Mouse (Mus musculus) forebrain, embryonic 14.5 days (tissue): ENCODE measurements around the gene Crmp1. TPM values are rescaled to one million over a fixed set of nuclear protein-coding genes. Genes with fewer than 3 reads are reported as not detected.

Experiments
- ATAC-seq: fragments of 200-750 bp; cut with Nextera tagmentation; 2 replicates; pipeline ENCODE4 v1.8.0; 2017; ENCODE audit warnings: mild to moderate bottlenecking, moderate library complexity
- DNase-seq: peaks from one replicate; pipeline ENCODE4 v3.0.0-alpha.2; 2015; ENCODE audit warnings: low spot score
- H3K27ac ChIP-seq: fragments of 300-500 bp; sonication (generic); 2 replicates; pipeline ENCODE4 v1.5.1; 2014; ENCODE audit warnings: low read depth, mild to moderate bottlenecking, control low read depth, low read length, moderate library complexity
- H3K27me3 ChIP-seq: fragments of 300-500 bp; sonication (generic); replicated peaks from 2 replicates; pipeline ENCODE4 v1.6.1; 2014; ENCODE audit warnings: low read length, control low read depth, mixed read lengths; ENCODE audit not compliant: control insufficient read depth, insufficient read depth
- H3K36me3 ChIP-seq: fragments of 300-500 bp; sonication (generic); 2 replicates; pipeline ENCODE4 v1.6.1; 2014; ENCODE audit warnings: low read length, control low read depth; ENCODE audit not compliant: control insufficient read depth, insufficient read depth
- H3K4me1 ChIP-seq: fragments of 300-500 bp; sonication (generic); 2 replicates; pipeline ENCODE4 v1.6.1; 2014; ENCODE audit warnings: antibody characterized with exemption, low read length, control low read depth; ENCODE audit not compliant: control insufficient read depth, insufficient read depth
- H3K4me2 ChIP-seq: fragments of 300-500 bp; sonication (generic); 2 replicates; pipeline ENCODE4 v1.6.1; 2014; ENCODE audit warnings: mild to moderate bottlenecking, control low read depth, low read length
- H3K4me3 ChIP-seq: fragments of 300-500 bp; sonication (generic); 2 replicates; pipeline ENCODE4 v1.5.1; 2014; ENCODE audit warnings: low read depth, low read length, control low read depth
- H3K9ac ChIP-seq: fragments of 300-500 bp; sonication (generic); 2 replicates; pipeline ENCODE4 v1.6.1; 2014; ENCODE audit warnings: mild to moderate bottlenecking, low read length, control low read depth, moderate library complexity
- H3K9me3 ChIP-seq: fragments of 300-500 bp; sonication (generic); replicated peaks from 2 replicates; pipeline ENCODE4 v1.6.1; 2016; ENCODE audit warnings: low read length, control low read depth, mixed read lengths; ENCODE audit not compliant: control insufficient read depth
- WGBS: fragments of 180-500 bp; shearing (Covaris S2); extraction: QIAGEN DNeasy Blood & Tissue Kit; methylation state at CpG from one replicate; pipeline ENCODE4 v1.1.7; 2014; 5-methylcytosine and 5-hydroxymethylcytosine counted together
- polyA plus RNA-seq: library from polyadenylated mRNA; unstranded; fragments of >200 nt; fragmentation: Nextera tagmentation; extraction: Ambion mirVana; gene quantifications from 2 replicates; pipeline ENCODE4 v1.2.1, GENCODE M21; 2014

The Crmp1 gene
- polyA plus RNA-seq, 1 experiment from 2014 or later: 654 TPM

DNA sequence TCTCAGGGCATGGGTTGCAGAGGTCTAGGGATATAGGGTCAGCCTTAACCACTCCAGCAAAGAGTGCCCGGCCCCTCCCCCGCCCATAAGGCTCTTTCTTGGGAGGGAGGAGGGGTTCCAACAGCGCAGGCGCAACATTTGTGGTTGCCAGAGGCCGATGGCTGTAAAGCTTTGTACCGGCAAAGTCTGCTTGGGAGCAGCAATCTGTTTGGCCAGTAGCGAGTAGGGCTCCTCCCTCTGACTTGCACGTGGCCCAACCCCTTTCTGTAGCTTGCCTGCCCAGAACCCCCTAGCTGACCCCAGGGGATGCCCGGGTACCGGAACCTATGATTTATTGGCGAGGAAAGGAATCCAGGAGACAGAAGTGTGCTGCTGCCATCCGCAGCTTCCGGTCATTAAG is 2.4 kb downstream of the Crmp1 start:
- Histone ChIP-seq H3K4me1 (peaks cover 41% of the 10 kb centered on the region), H3K4me3 (peak overlapping the region; percentile 80), H3K4me2 (peak overlapping the region; percentile 80), H3K36me3 (no peaks in the 10 kb centered on the region), H3K9ac (peak overlapping the region; percentile 93), H3K27me3 (peaks cover 35% of the 10 kb centered on the region), H3K27ac (peak overlapping the region; percentile 44), H3K9me3 (no peaks in the 10 kb centered on the region)
- 2% methylated on average over 13 of the region's 13 CpGs for WGBS
- DNase-seq (peak; percentile 88), ATAC-seq (peak; percentile 6; the same call in 1 of the 2 replicates)

DNA sequence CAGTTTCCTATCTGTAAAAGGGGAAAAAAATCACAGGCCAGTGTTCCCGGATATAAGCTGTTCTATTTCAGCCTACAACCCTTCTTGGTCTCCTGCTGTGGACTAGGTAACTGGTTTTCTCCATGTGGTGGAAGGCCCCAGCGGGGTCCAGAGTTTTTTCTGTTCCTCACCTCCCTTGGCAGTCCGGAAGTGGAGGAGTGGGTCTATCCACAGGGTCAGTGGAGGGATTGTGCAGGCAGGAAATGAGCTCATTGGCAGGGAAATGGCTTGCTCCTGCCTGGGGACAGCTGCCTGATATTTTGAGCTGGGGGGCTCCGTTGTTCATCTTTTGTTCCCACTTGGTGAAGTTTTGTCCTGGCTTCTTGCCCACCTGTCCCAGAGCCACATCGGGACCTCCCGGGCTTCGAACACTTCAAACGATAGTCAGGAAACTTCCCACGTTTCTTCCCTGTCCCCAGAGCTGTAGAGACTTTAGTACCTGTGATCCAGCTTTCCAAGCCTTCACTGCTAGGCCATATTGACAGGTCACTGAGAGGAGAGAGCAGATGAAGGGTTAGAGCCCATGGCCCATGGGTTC is 3.0 kb downstream of the Crmp1 start:
- Histone ChIP-seq H3K9ac (peak overlapping the region; percentile 93), H3K4me3 (peak overlapping the region; percentile 80), H3K36me3 (no peaks in the 10 kb centered on the region), H3K4me1 (peaks cover 43% of the 10 kb centered on the region), H3K9me3 (no peaks in the 10 kb centered on the region), H3K27me3 (peaks cover 29% of the 10 kb centered on the region), H3K27ac (peak overlapping the region; percentile 98), H3K4me2 (peak overlapping the region; percentile 80)
- ATAC-seq (no peak), DNase-seq (no peak)
- 39% methylated on average over 9 of the region's 9 CpGs for WGBS

DNA sequence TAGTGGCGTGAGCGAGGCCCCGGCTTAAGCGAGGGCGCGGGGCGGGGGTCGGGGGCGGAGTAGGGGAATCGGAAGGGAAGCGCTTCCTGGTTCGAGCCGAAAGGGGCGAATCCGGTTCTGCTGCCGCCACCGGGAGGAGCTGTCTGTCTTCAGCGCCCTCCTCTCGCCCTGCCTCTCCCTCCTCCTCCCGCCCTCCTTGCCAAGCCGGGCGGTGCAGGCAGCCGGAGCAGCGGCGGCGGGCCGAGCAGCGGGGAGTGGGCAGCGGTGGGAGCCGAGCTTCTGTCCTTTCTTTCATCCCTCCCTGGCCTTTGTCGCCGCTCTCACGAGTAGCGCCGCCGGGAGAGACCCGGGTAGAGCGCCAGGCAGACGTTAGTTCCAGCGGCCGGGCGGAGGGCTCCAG is 3.9 kb downstream of the Crmp1 start:
- WGBS: under 1% methylated on average over 31 of the region's 42 CpGs
- peak overlapping the region; percentile 80 for H3K4me3 ChIP-seq
- DNase-seq: peak; percentile 93
- peak overlapping the region; percentile 80 for H3K4me2 ChIP-seq
- peaks cover 29% of the 10 kb centered on the region for H3K27me3 ChIP-seq
- peaks cover 46% of the 10 kb centered on the region for H3K4me1 ChIP-seq
- no peaks in the 10 kb centered on the region for H3K9me3 ChIP-seq
- peak overlapping the region; percentile 93 for H3K9ac ChIP-seq
- peak overlapping the region; percentile 98 for H3K27ac ChIP-seq
- peaks cover under 1% of the 10 kb centered on the region; the same call in 1 of the 2 replicates for H3K36me3 ChIP-seq
- ATAC-seq: peak; percentile 78

DNA sequence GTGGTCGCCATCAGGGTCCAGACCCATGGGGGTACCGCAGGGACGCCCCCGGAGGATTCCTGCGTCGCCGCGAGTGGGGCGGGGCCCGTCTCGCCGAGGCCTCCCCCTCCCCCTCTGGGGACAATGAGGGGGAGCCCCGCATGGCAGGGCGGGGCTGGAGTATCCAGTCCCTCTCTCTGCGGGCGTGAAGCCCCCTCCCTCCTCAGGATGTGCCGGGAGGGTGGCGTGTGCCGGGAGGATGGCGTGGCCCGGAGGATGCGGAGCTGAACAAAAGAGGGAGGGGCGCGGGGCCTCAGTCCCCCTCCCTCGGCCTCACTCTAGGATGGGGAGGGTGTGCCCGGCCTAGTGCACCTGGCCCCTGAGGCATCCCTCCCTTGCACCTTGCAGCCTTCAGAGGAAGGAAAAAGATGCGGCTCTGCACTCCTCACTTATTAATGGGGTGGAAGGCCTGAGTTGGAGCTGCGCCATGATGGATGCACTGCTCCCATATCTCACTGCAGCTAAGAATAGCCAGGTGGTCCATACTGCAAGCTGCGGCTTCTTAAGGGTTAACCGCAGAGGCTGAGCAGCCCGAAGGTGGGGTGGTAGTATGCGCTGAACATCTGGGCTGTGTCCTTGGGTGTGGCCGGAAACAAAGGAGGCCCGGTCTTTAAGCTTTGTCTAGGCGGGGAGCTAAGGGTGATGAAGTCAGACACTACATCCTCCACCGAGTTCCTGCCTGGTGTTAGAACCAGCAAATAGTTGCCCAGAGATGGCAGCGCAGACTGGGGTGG is 4.6 kb downstream of the Crmp1 start:
- Histone ChIP-seq H3K4me2 (peak overlapping the region; percentile 80), H3K4me1 (peaks cover 46% of the 10 kb centered on the region), H3K36me3 (peaks cover 5% of the 10 kb centered on the region; the same call in 1 of the 2 replicates), H3K4me3 (peak overlapping the region; percentile 80), H3K9ac (peak overlapping the region; percentile 93), H3K27ac (peak overlapping the region; percentile 98), H3K9me3 (no peaks in the 10 kb centered on the region), H3K27me3 (peaks cover 25% of the 10 kb centered on the region)
- ATAC-seq: peak; percentile 51
- peak; percentile 83 for DNase-seq
- WGBS: under 1% methylated on average over 29 of the region's 37 CpGs

DNA sequence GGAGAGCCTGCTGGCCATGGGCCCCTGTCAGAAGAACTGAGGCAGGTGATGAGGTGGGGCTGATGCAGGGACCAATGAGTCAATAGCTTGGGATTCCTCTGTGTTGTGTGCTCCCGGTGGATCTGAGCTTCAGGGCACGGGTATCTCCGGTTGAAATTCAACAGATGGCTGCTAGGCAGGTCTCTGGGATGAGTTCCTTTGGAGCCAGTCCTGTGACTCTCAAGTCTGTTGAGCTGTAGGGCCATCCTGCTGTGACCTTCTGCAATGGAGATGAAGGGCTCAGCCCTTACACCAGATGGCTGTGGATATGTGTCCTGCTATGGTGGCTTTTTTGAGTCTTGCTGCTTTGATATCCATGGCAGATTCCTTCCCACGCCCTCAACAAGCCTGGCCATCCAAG is 5.7 kb downstream of the Crmp1 start:
- 60% methylated on average over 4 of the region's 4 CpGs for WGBS
- Histone ChIP-seq H3K4me1 (peaks cover 44% of the 10 kb centered on the region), H3K4me2 (peak overlapping the region; percentile 80), H3K36me3 (peaks cover 5% of the 10 kb centered on the region), H3K9me3 (no peaks in the 10 kb centered on the region), H3K27me3 (peaks cover 14% of the 10 kb centered on the region), H3K4me3 (peak overlapping the region; percentile 80), H3K9ac (peak overlapping the region; percentile 93), H3K27ac (peak overlapping the region; percentile 98)
- no peak for DNase-seq
- ATAC-seq: no peak

DNA sequence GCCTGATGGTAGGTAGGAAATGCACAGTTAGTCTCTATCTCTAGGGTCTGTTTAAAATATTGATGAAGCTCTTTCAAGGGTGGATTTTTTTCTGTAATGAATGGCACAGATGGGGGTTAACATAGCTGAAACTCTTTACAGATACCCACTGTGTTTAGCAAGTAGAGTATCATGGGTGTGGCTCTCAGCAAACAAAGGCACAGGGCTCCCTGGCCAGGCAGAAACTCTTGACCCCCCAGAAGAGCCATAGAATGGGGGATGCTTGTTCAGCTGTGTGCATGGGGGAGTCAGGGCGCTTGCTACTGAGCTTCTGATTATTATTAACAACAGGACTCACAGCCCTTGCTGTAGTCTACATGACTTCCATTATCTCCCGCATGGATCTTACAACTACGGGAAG is 7.1 kb downstream of the Crmp1 start:
- 81% methylated on average over 3 of the region's 3 CpGs for WGBS
- no peaks in the 10 kb centered on the region for H3K9me3 ChIP-seq
- no peak overlapping the region for H3K27ac ChIP-seq
- H3K4me1 ChIP-seq: peaks cover 36% of the 10 kb centered on the region
- peak overlapping the region; percentile 80 for H3K4me3 ChIP-seq
- peaks cover under 1% of the 10 kb centered on the region; the same call in 1 of the 2 replicates for H3K27me3 ChIP-seq
- no peak for DNase-seq
- peak overlapping the region; percentile 21; the same call in 1 of the 2 replicates for H3K9ac ChIP-seq
- H3K4me2 ChIP-seq: peak overlapping the region; percentile 80
- ATAC-seq: no peak
- H3K36me3 ChIP-seq: peaks cover 12% of the 10 kb centered on the region

DNA sequence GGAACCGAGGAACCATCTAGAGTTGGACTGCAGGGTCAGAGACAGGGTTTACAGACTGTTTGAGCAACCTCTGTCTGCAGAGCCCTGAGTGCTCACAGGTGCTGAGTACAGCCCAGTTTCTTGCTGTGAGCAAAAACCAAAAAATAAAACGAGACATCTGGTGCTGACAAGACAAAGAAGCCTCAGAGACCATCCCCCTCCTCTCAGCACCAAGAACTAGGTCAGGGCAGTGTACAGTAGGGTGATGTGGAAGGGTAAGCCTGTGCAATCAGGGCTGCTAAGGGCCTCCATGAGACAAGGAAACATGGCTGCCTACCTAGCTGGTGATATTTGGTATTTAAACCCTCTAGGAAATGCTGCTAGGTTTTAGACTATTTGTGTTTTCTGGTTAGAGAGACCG is 9.9 kb downstream of the Crmp1 start:
- no peak for DNase-seq
- 76% methylated on average over 3 of the region's 3 CpGs for WGBS
- Histone ChIP-seq H3K27ac (no peak overlapping the region), H3K4me2 (no peak overlapping the region), H3K9ac (no peak overlapping the region), H3K9me3 (no peaks in the 10 kb centered on the region), H3K4me3 (no peak overlapping the region), H3K27me3 (no peaks in the 10 kb centered on the region), H3K36me3 (peaks cover 16% of the 10 kb centered on the region), H3K4me1 (peaks cover 38% of the 10 kb centered on the region)
- ATAC-seq: no peak

DNA sequence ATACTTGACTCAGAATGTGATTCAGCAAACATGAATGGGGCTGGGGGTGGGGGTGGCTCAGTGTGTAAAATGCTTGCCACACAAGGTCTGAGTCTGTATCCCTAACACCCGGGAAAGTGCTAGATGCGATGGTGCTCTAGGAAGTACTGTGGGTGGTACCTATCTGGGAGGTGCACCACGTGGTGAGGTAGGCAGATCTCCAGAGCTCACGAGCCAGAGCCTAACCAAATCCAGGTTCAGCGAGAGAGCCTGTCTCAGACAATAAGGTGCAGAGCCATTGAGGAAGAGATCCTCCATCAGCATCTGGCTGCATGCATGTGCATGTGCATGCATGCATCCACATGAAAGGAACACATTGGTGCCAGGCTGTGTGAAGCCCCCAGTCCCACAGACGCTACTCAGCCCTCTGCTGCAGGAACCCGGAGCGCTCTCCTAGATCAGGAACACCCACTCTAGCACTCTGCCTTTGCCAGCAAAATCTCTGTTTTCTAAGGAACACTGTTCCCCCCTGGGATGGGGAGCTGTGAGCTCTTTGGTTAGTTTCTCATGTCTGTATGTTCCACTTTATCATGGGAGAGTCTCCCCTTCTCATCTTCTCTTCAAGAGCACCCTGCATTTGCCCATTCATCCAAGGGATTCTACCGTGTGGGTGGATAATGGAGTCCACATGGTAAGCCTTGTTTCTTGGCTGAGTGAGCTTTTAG is 10.5 kb downstream of the Crmp1 start:
- Histone ChIP-seq H3K4me1 (peaks cover 45% of the 10 kb centered on the region), H3K4me3 (no peak overlapping the region), H3K4me2 (no peak overlapping the region), H3K9me3 (no peaks in the 10 kb centered on the region), H3K27ac (no peak overlapping the region), H3K36me3 (peaks cover 16% of the 10 kb centered on the region), H3K27me3 (no peaks in the 10 kb centered on the region), H3K9ac (no peak overlapping the region)
- ATAC-seq (no peak), DNase-seq (no peak)
- WGBS: 85% methylated on average over 9 of the region's 9 CpGs
